Mouse (Mus musculus): ENCODE data around the gene P4htm. TPM values are rescaled to one million over a fixed set of nuclear protein-coding genes. Genes with fewer than 3 reads are reported as not detected.

The P4htm gene
- polyA plus RNA-seq, 1 experiment from 2014 or later: 5.6 TPM

- peaks cover 25% of the 10 kb centered on the region for H3K4me1 ChIP-seq (ENCODE audit: control insufficient read depth, insufficient read depth, low read length)
- H3K4me2 ChIP-seq (ENCODE audit: low read depth, low read length): peak within 1 kb of the TSS; percentile 85
- peak within 1 kb of the TSS; percentile 87 for H3K9ac ChIP-seq (ENCODE audit: low read length)
- 0 out of 2 replicates have a peak, but pooled peaks cover 13% of the 10 kb centered on the region for H3K36me3 ChIP-seq (ENCODE audit: control insufficient read depth, insufficient read depth, low read length)
- peak; percentile 84 for ATAC-seq (ENCODE audit: insufficient read depth, low FRiP score)
- peak within 1 kb of the TSS; percentile 93 for H3K27ac ChIP-seq (ENCODE audit: low read length)
- under 1% methylated on average over 73 of the region's 73 CpGs for WGBS
- H3K27me3 ChIP-seq (ENCODE audit: control insufficient read depth, insufficient read depth, low read length): no peaks in the 10 kb centered on the region
- no peaks in the 10 kb centered on the region for H3K9me3 ChIP-seq (replicated peaks; ENCODE audit: control insufficient read depth, low read length)
- peak within 1 kb of the TSS; percentile 84 for H3K4me3 ChIP-seq (replicated peaks; ENCODE audit: low read length)
Measured at GRCm38 (mm10) chr9:108566815-108567776, 30.4 kb downstream of the P4htm start, which contains the start of gene Ndufaf3. Ndufaf3 (minus strand) TSS chr9:108567434.

GRCm38 (mm10) chr9:108565881-108566814, 31.3 kb downstream of the P4htm start:
- 0 out of 2 replicates have a peak, but pooled peaks cover 13% of the 10 kb centered on the region for H3K36me3 ChIP-seq (ENCODE audit: control insufficient read depth, insufficient read depth, low read length)
- H3K4me2 ChIP-seq (ENCODE audit: low read depth, low read length): peak overlapping the region; percentile 85
- H3K4me1 ChIP-seq (ENCODE audit: control insufficient read depth, insufficient read depth, low read length): peaks cover 33% of the 10 kb centered on the region
- H3K27ac ChIP-seq (ENCODE audit: low read length): peak overlapping the region; percentile 93
- 10% methylated on average over 35 of the region's 35 CpGs for WGBS
- ATAC-seq (ENCODE audit: insufficient read depth, low FRiP score): no peak
- peak overlapping the region; percentile 87 for H3K9ac ChIP-seq (ENCODE audit: low read length)
- H3K4me3 ChIP-seq (replicated peaks; ENCODE audit: low read length): peak overlapping the region; percentile 84
- H3K9me3 ChIP-seq (replicated peaks; ENCODE audit: control insufficient read depth, low read length): no peaks in the 10 kb centered on the region
- H3K27me3 ChIP-seq (ENCODE audit: control insufficient read depth, insufficient read depth, low read length): no peaks in the 10 kb centered on the region

DNA sequence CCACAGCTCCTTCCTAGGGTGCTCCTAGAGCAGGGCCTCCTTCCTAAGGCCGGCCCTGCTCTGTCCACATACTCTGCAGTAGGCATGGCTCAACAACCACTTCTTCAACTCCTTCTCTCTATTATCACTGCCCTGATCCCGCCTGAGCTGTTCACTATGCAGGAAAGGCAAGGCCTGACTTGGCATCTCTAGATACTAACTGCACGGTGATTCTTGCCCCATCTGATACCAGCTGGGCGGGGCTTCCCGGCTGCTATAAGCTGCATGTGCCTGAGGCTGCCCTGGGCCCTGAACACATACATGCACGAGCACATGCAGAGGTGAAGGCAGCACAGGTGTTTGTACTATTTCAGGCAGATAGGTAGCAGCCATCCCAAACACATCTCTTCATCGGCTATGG, 33.3 kb downstream of the P4htm start:
- Histone ChIP-seq H3K9me3 (replicated peaks; ENCODE audit: control insufficient read depth, low read length) (no peaks in the 10 kb centered on the region), H3K27me3 (ENCODE audit: control insufficient read depth, insufficient read depth, low read length) (no peaks in the 10 kb centered on the region), H3K4me3 (replicated peaks; ENCODE audit: low read length) (no peak overlapping the region), H3K9ac (ENCODE audit: low read length) (no peak overlapping the region), H3K36me3 (ENCODE audit: control insufficient read depth, insufficient read depth, low read length) (peaks cover 16% of the 10 kb centered on the region), H3K27ac (ENCODE audit: low read length) (no peak overlapping the region), H3K4me1 (ENCODE audit: control insufficient read depth, insufficient read depth, low read length) (peaks cover 27% of the 10 kb centered on the region), H3K4me2 (ENCODE audit: low read depth, low read length) (no peak overlapping the region)
- no peak for ATAC-seq (ENCODE audit: insufficient read depth, low FRiP score)
- WGBS: 76% methylated on average over 7 of the region's 7 CpGs

DNA sequence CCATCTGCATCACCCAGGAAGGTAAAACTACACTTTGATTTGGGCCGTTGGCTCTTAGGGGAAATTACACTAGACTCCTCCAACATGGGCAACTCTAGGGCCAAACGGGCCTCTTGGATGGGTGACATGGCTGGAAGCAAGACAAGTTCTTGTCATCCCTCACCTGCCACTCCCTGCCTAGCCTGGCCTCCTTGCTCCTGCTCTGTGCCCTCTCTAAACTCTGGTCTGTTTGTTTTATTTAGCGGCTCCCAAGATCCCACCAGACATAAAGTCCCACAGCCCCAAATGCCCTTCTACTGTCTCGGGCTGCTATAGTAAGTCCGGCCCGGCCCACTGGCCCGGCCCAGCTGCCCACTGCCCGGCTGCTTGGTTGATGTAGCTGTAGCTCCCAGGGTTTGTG, 33.8 kb downstream of the P4htm start:
- WGBS: 91% methylated on average over 8 of the region's 8 CpGs
- no peak overlapping the region for H3K4me2 ChIP-seq (ENCODE audit: low read depth, low read length)
- H3K27me3 ChIP-seq (ENCODE audit: control insufficient read depth, insufficient read depth, low read length): no peaks in the 10 kb centered on the region
- H3K4me1 ChIP-seq (ENCODE audit: control insufficient read depth, insufficient read depth, low read length): peaks cover 27% of the 10 kb centered on the region
- no peak for ATAC-seq (ENCODE audit: insufficient read depth, low FRiP score)
- H3K9me3 ChIP-seq (replicated peaks; ENCODE audit: control insufficient read depth, low read length): no peaks in the 10 kb centered on the region
- H3K36me3 ChIP-seq (ENCODE audit: control insufficient read depth, insufficient read depth, low read length): peaks cover 20% of the 10 kb centered on the region
- no peak overlapping the region for H3K4me3 ChIP-seq (replicated peaks; ENCODE audit: low read length)
- no peak overlapping the region for H3K27ac ChIP-seq (ENCODE audit: low read length)
- no peak overlapping the region for H3K9ac ChIP-seq (ENCODE audit: low read length)

DNA sequence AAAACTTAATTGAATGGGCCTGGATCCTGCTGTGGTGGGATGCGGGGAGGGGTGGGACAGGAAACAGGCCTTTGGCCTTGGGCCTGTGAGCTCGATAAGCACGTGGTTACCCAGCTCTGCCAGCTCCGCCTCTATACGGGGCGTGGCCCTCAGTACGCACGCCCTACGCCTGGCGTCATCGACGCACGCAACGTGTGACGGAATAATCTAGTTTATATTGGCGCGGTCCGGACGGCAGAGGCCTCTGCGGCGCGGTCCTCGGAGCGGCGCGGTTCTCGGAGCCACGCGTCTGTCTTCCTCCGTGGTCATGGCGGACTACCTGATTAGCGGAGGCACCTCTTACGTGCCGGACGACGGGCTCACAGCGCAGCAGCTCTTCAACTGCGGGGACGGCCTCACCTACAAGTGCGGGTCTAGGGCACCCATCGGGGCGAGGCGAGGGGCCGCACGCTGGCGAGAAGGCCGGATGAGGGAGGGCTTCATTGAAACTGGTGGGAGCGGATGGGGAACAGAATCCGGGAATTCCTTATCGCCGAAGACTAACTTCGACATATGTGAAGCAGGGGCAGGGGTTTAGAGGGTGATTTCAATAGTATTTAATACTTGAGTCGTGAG, 37.1 kb downstream of the P4htm start, which contains the start of gene Impdh2:
Gene Impdh2, plus strand, starts transcription at position 60 of the 615 bp plus-strand sequence.
- Histone ChIP-seq H3K4me2 (ENCODE audit: low read depth, low read length) (peak within 1 kb of the TSS; percentile 59), H3K27ac (ENCODE audit: low read length) (peak within 1 kb of the TSS; percentile 49; the same call in 1 of the 2 replicates), H3K4me1 (ENCODE audit: control insufficient read depth, insufficient read depth, low read length) (peaks cover 9% of the 10 kb centered on the region; the same call in 1 of the 2 replicates), H3K9me3 (replicated peaks; ENCODE audit: control insufficient read depth, low read length) (no peaks in the 10 kb centered on the region), H3K4me3 (replicated peaks; ENCODE audit: low read length) (peak within 1 kb of the TSS; percentile 73), H3K9ac (ENCODE audit: low read length) (peak within 1 kb of the TSS; percentile 83), H3K36me3 (ENCODE audit: control insufficient read depth, insufficient read depth, low read length) (peaks cover 27% of the 10 kb centered on the region), H3K27me3 (ENCODE audit: control insufficient read depth, insufficient read depth, low read length) (no peaks in the 10 kb centered on the region)
- WGBS: under 1% methylated on average over 49 of the region's 53 CpGs
- peak; percentile 99 for ATAC-seq (ENCODE audit: insufficient read depth, low FRiP score)

DNA sequence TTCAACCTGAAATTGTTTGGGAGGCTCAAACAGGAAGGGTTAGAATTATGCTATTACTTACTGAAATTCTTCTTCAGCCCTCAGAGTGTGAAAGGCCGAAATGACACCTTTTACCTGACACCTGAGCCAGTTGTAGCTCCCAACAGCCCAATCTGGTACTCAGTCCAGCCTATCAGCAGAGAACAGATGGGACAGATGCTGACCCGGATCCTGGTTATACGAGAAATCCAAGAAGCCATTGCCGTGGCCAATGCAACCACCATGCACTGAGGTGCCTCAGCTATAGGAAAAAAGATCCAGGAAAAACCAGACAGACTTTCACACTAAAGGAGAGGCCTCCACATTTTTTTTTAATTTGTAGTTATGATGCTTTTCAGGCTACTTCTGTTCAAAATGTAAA, 38.3 kb downstream of the P4htm start:
- Histone ChIP-seq H3K36me3 (ENCODE audit: control insufficient read depth, insufficient read depth, low read length) (peaks cover 25% of the 10 kb centered on the region), H3K4me1 (ENCODE audit: control insufficient read depth, insufficient read depth, low read length) (peaks cover 9% of the 10 kb centered on the region; the same call in 1 of the 2 replicates), H3K27me3 (ENCODE audit: control insufficient read depth, insufficient read depth, low read length) (no peaks in the 10 kb centered on the region), H3K4me3 (replicated peaks; ENCODE audit: low read length) (no peak overlapping the region), H3K9me3 (replicated peaks; ENCODE audit: control insufficient read depth, low read length) (no peaks in the 10 kb centered on the region), H3K27ac (ENCODE audit: low read length) (no peak overlapping the region), H3K9ac (ENCODE audit: low read length) (no peak overlapping the region), H3K4me2 (ENCODE audit: low read depth, low read length) (no peak overlapping the region)
- WGBS: 88% methylated on average over 4 of the region's 4 CpGs
- ATAC-seq (ENCODE audit: insufficient read depth, low FRiP score): no peak

GRCm38 (mm10) chr9:108546875-108547274, 50.6 kb downstream of the P4htm start:
- no peaks in the 10 kb centered on the region for H3K4me1 ChIP-seq (ENCODE audit: control insufficient read depth, insufficient read depth, low read length)
- peaks cover 27% of the 10 kb centered on the region for H3K36me3 ChIP-seq (ENCODE audit: control insufficient read depth, insufficient read depth, low read length)

DNA sequence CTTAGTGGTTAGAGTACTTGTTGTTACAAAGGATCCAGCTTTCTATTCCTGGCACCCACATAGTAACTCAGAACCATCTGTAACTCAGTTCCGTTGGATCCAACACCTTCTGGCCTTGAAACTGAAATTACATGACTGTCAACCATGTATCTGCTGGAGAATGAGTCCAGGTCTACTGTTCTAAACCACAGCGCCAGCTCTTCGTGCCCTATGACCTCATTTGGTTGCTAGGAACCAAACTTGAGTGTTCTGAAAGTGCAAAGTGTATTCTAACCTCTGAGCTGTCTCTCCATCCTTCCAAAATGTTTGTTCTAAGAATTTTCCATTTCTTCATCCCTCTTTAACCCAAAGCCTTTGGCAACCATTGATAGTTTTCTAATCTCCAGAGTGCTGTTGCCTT, 51.5 kb downstream of the P4htm start:
- peaks cover 35% of the 10 kb centered on the region for H3K36me3 ChIP-seq (ENCODE audit: control insufficient read depth, insufficient read depth, low read length)
- no peaks in the 10 kb centered on the region for H3K27me3 ChIP-seq (ENCODE audit: control insufficient read depth, insufficient read depth, low read length)
- WGBS: 94% methylated on average over 3 of the region's 3 CpGs
- H3K4me1 ChIP-seq (ENCODE audit: control insufficient read depth, insufficient read depth, low read length): no peaks in the 10 kb centered on the region
- no peak overlapping the region for H3K4me3 ChIP-seq (replicated peaks; ENCODE audit: low read length)
- H3K27ac ChIP-seq (ENCODE audit: low read length): no peak overlapping the region
- no peak overlapping the region for H3K9ac ChIP-seq (ENCODE audit: low read length)
- ATAC-seq (ENCODE audit: insufficient read depth, low FRiP score): no peak
- no peaks in the 10 kb centered on the region for H3K9me3 ChIP-seq (replicated peaks; ENCODE audit: control insufficient read depth, low read length)
- H3K4me2 ChIP-seq (ENCODE audit: low read depth, low read length): no peak overlapping the region

More at GRCm38 (mm10) chr9:108546875-108547274, 50.6 kb downstream of the P4htm start:
- Histone ChIP-seq H3K4me2 (ENCODE audit: low read depth, low read length) (no peak overlapping the region), H3K27me3 (ENCODE audit: control insufficient read depth, insufficient read depth, low read length) (no peaks in the 10 kb centered on the region), H3K9ac (ENCODE audit: low read length) (no peak overlapping the region), H3K4me3 (replicated peaks; ENCODE audit: low read length) (no peak overlapping the region), H3K27ac (ENCODE audit: low read length) (no peak overlapping the region), H3K9me3 (replicated peaks; ENCODE audit: control insufficient read depth, low read length) (no peaks in the 10 kb centered on the region)
- 91% methylated on average over 1 of the region's 1 CpGs for WGBS
- ATAC-seq (ENCODE audit: insufficient read depth, low FRiP score): no peak
